Mouse (Mus musculus) urinary bladder, postnatal 4 days (tissue): ENCODE measurements around the gene Rfx5.

ENCODE experiments used
- DNase-seq, 2 experiments: peaks; one replicate each; pipeline ENCODE4 v3.0.0; 2021 to 2022; ENCODE audit warnings: low spot score in 2 of 2

Gene Rfx5

DNA sequence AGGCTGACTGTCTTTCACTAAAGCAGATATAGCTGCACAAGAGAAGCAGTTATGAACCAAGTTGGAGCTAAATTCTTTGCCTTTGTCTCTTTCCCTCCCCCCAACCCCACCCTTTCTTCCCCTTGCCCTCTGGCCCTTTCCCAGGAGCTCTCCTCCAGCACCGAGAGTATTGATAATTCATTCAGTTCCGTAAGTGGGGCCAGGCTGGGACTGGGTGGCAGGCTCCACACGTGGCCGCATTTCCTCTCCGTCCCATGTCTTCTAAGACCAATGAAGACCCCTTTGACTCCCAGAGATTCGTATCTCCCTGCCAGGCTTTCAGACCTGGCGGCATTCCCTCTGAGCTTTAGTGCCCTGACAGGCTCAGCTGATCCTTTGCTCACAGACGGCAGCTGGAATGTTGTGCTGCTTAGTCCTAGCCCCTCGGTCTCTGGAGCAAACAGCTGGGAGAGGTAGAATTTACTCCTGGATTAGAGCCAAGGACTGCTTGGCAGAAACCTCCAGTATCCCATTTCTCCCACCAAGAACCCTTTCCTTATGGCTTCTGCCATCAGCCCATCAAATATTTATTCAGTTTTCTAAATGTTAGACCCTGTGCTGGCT lies 35.4 kb downstream of the Rfx5 start:
- DNase-seq: no peak

GRCm38 (mm10) chr3:94996946-94997345 lies 43.1 kb downstream of the Rfx5 start:
- peak; percentile 51 to 79 for DNase-seq

- no peak for DNase-seq
Observed at GRCm38 (mm10) chr3:95002569-95002968, 48.7 kb downstream of the Rfx5 start.

- DNase-seq: no peak
Observed at GRCm38 (mm10) chr3:95003273-95003672, 49.4 kb downstream of the Rfx5 start.

DNA sequence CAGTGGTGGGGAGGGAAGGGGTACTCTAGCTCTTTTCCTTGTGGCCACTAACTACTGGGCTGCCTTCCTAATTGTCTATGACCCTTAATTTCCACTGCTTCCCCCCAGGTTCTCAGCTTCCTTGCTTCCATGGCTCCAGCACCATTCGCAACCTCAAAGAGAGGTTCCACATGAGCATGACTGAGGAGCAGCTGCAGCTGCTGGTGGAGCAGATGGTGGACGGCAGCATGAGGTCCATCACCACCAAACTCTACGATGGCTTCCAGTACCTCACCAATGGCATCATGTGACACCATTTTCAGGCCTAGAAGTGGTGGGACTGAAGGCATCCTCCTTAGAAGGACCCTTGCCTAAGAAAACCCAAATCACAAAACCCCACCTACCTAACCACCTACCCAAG lies 51.8 kb downstream of the Rfx5 start:
- DNase-seq: no peak

DNA sequence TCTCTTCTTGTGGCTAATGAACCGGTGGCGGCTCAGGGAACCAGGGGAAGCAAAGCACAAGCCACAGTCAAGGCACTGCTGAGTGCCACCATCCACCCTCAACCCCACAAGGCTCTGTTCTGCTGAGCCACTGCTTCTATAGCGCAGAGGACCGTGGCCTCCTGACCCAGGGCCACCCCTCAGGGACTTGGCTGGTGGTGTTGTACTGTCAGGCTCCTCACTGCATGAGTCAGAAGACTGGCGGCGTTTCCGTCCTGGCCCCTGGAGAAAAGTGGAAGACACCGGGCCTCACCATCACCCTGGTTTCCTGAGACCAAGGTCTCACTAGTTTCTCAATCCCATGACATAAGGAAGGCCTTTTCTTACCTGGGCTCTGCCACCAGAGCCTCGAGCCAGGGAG lies 53.8 kb downstream of the Rfx5 start:
- no peak for DNase-seq

DNA sequence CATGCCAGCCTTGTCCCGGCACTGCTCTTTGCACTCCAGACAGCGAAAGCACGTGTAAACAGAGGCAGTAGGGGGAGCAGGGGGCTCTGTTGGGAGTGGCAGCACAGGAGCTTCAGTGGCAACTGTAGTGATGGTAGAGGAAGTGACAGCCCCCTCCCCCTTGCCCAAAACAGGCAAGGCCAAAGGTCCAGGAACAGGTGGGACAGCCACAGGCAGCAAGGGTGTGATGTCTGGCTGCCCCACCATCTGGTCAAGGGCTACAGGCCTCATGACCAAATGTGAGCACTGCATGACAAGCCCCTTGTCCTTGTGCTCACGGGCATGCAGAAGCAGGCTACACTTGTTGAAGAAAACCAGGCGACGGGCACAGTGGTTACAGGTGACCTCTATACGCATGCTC lies 56.5 kb downstream of the Rfx5 start:
- DNase-seq: no peak
